Mouse (Mus musculus) cerebellum, adult (tissue): ENCODE results near the gene Gpr12.
"Not testable (repeated sequence)": the region's sequence is repeated elsewhere in the genome, so short reads cannot be mapped to it uniquely, and the experiment has no call there.

Experiments
- ATAC-seq: cut with Nextera tagmentation; 2 replicates; pipeline ENCODE4 v1.9.2; 2017; ENCODE audit warnings: mild to moderate bottlenecking, moderate library complexity, mixed read lengths; ENCODE audit not compliant: insufficient number of reproducible peaks, low FRiP score, low TSS enrichment

Gene Gpr12

GRCm38 (mm10) chr5:146584478-146585306 is at the start of gene Gpr12:
TSS of gene Gpr12 (minus strand) at chr5:146585239.
- no peak for ATAC-seq

GRCm38 (mm10) chr5:146631602-146632001 is 46.6 kb upstream of the Gpr12 start:
- no peak for ATAC-seq

GRCm38 (mm10) chr5:146630961-146631360 is 45.9 kb upstream of the Gpr12 start:
- ATAC-seq, result no peak

DNA sequence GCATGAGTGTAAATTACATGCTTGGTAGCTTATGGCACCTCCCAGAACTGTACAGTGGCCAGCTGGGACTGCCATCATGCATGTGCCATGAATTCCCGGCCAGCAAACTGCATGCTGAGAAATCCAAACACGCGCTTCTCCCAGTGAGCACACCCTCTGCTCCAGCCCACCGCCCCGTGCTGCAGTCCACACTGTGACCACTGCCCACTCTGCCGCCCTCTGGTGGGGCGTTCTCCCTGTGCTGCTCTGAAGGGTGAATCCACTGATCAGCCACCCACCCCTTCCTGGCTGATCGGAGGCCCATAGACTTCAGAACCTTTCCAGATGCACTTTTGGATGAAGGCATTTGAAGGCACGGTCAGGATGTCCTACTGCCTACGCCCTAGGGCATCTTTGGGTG is 44.6 kb upstream of the Gpr12 start:
- ATAC-seq, result no peak

GRCm38 (mm10) chr5:146628804-146629203 is 43.8 kb upstream of the Gpr12 start:
- ATAC-seq, result no peak

DNA sequence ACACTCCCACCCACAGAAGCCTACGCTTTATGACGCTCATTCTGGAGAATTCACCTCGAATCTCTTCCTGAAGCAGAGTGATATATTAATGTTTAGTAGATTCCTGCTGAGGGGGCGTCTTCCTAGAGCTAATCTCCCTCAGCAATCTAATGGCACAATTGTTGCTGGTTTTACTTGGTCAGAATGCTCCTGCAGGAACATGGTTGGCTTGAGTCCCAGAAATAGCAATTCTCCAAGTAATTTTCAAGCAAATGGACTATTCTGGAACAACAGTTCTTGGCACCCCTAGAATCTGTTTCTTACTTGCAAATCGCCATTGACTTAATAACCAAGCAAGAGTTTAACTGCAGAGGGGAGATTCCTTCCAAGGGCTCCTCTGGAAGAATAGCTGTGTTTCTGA is 42.9 kb upstream of the Gpr12 start:
- ATAC-seq, result no peak

GRCm38 (mm10) chr5:146625635-146626311 is 40.7 kb upstream of the Gpr12 start:
- no peak for ATAC-seq

- ATAC-seq, result no peak
Measured at GRCm38 (mm10) chr5:146611830-146612229, 26.8 kb upstream of the Gpr12 start.

DNA sequence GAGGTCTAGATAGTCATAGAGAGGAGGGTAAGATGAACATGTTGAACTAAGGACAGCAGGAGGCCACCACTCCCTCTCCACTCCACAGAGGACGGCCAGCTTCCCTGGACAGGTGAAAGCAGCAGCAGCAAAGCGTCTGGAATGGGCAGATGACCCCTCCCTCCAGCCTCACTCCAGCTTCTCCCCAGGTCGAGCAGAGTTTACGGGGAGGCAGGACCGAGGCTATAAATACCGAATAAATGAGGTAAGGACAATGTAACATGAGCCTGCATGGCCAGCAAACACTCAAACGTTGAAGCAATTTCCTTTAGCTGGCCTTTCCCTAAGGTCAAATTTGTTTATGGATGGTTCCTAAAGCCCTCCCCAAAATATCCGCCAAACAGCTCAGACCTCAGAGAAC is 26.0 kb upstream of the Gpr12 start:
- no peak for ATAC-seq

GRCm38 (mm10) chr5:146609646-146610045 is 24.6 kb upstream of the Gpr12 start:
- ATAC-seq, result no peak

GRCm38 (mm10) chr5:146607816-146608215 is 22.8 kb upstream of the Gpr12 start:
- no peak for ATAC-seq

- no peak for ATAC-seq
Measured at GRCm38 (mm10) chr5:146606895-146607294, 21.9 kb upstream of the Gpr12 start.

GRCm38 (mm10) chr5:146606221-146606620 is 21.2 kb upstream of the Gpr12 start:
- ATAC-seq, result no peak

GRCm38 (mm10) chr5:146599970-146600369 is 14.9 kb upstream of the Gpr12 start:
- no peak for ATAC-seq

GRCm38 (mm10) chr5:146599216-146599615 is 14.2 kb upstream of the Gpr12 start:
- not testable (repeated sequence) for ATAC-seq

GRCm38 (mm10) chr5:146598215-146599119 is 13.4 kb upstream of the Gpr12 start:
- ATAC-seq, result no peak

DNA sequence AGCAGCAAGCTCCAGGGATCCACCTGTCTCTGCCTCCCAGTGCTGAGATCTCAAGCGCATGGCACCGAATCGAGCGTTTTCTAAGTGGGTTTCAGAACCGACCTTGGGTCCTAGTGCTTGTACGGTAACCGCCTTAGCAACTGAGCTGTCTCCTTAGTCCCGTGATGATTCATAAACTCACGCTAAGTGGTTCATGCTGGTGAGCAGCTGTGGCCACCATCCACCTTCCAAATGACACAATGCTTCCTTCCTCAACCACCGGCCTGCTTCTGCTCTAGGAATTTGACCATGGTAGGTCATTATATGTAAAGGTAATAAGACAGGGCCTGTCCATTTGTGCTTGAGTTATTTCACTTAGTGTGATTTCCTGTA is 12.4 kb upstream of the Gpr12 start:
- ATAC-seq, result no peak

- ATAC-seq, result no peak
Measured at GRCm38 (mm10) chr5:146596612-146597502, 11.8 kb upstream of the Gpr12 start.

DNA sequence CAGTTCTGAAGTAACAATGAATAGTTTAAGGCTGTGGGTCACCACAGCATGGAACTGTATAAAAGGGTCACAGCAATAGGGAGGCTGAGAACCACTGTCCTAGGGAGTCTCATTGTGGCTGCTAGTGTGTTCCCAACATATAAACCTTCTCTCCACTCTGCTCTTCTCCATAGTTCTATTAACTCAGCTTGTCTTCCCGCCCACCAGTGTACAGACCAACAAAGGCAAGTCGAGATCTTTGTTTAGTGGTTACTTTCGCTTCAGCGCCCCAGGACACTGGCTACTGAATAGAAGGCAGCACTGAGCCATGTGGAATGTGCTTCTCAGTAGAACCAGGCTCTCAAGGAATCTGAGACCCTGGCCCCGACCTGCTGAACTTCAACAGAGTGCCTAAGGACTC is 7.5 kb upstream of the Gpr12 start:
- no peak for ATAC-seq

DNA sequence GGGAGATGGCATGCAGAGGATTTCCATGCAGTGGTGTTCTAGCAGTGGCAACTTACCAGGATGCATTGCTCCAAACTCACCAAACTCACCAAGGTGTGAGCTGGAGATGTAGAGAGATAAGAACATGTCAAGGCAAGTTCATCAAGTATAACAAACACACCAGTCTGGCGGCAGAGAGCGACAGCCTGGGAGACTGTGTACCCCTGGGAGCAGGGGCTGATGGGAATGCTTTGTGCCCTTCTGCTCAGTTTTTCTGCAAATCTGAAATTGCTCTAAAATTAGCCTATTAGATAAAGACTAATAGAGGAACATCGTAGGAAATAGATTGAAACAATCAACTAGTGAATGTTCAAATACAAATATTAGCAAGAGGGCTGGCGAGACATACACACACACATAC is 6.6 kb upstream of the Gpr12 start:
- ATAC-seq, result no peak
